Mouse (Mus musculus) spleen, postnatal 36 days (tissue): ENCODE data around the gene Hoxa2.

Experiments
- DNase-seq, 2 experiments: peaks; one replicate each; pipeline ENCODE4 v3.0.0; 2022; ENCODE audit warnings: low spot score in 2 of 2, mixed read lengths in 1 of 2

Hoxa2 gene

GRCm38 (mm10) chr6:52164051-52164625 lies 493 bp downstream of the Hoxa2 start:
- DNase-seq, result no peak

- no peak for DNase-seq
These were observed 1.1 kb downstream of the Hoxa2 start for GRCm38 (mm10) chr6:52163366-52164031.

- DNase-seq, result no peak
These were observed 1.8 kb downstream of the Hoxa2 start for GRCm38 (mm10) chr6:52162611-52163365.

GRCm38 (mm10) chr6:52162093-52162380 lies 2.6 kb downstream of the Hoxa2 start:
- DNase-seq, result no peak

- no peak for DNase-seq
These were observed 3.1 kb downstream of the Hoxa2 start for GRCm38 (mm10) chr6:52161336-52162092.

GRCm38 (mm10) chr6:52160511-52161335 lies 3.9 kb downstream of the Hoxa2 start:
- DNase-seq, result no peak

GRCm38 (mm10) chr6:52159979-52160378 lies 4.7 kb downstream of the Hoxa2 start:
- DNase-seq, result no peak

- DNase-seq, result no peak
These were observed 5.4 kb downstream of the Hoxa2 start for GRCm38 (mm10) chr6:52159164-52159761.

- peak; percentile 55 to 61 for DNase-seq
These were observed 6.2 kb downstream of the Hoxa2 start, which contains the start of gene Hoxa1 for GRCm38 (mm10) chr6:52158276-52159051. TSS of gene Hoxa1 (minus strand) at chr6:52158317.

GRCm38 (mm10) chr6:52157466-52158275 lies 7.0 kb downstream of the Hoxa2 start:
- DNase-seq, result no peak

- DNase-seq, result no peak
These were observed 8.0 kb downstream of the Hoxa2 start for GRCm38 (mm10) chr6:52156551-52157200.

GRCm38 (mm10) chr6:52155471-52155870 lies 9.2 kb downstream of the Hoxa2 start:
- no peak for DNase-seq

- DNase-seq, result no peak
These were observed 10.6 kb downstream of the Hoxa2 start for GRCm38 (mm10) chr6:52154044-52154443.

- DNase-seq, result no peak
These were observed 11.4 kb downstream of the Hoxa2 start for GRCm38 (mm10) chr6:52153270-52153669.

- DNase-seq, result no peak
These were observed 12.1 kb downstream of the Hoxa2 start for GRCm38 (mm10) chr6:52152226-52153193.

- DNase-seq, result no peak
These were observed 13.1 kb downstream of the Hoxa2 start for GRCm38 (mm10) chr6:52151571-52151970.

- no peak for DNase-seq
These were observed 14.1 kb downstream of the Hoxa2 start for GRCm38 (mm10) chr6:52150401-52150966.
